Mouse (Mus musculus) heart, embryonic 11.5 days (tissue): ENCODE data around the gene Lnpk. TPM values are rescaled to one million over a fixed set of nuclear protein-coding genes. Genes with fewer than 3 reads are reported as not detected.

Source experiments
- ATAC-seq: fragments of 200-750 bp; cut with Nextera tagmentation; replicated peaks from 2 replicates; pipeline ENCODE4 v1.8.0; 2017; ENCODE audit warnings: moderate library complexity; ENCODE audit not compliant: insufficient number of reproducible peaks, low FRiP score, low TSS enrichment
- H3K27ac ChIP-seq: fragments of 300-500 bp; sonication (generic); 2 replicates; pipeline ENCODE4 v1.5.1; 2014; ENCODE audit warnings: mild to moderate bottlenecking, low read depth, low read length
- H3K27me3 ChIP-seq: fragments of 300-500 bp; sonication (generic); 2 replicates; pipeline ENCODE4 v1.6.1; 2014; ENCODE audit warnings: mild to moderate bottlenecking, low read length, mixed read lengths; ENCODE audit not compliant: control insufficient read depth, insufficient read depth
- H3K36me3 ChIP-seq: fragments of 300-500 bp; sonication (generic); 2 replicates; pipeline ENCODE4 v1.6.1; 2014; ENCODE audit warnings: mild to moderate bottlenecking, low read length, moderate library complexity, mixed read lengths; ENCODE audit not compliant: control insufficient read depth, insufficient read depth
- H3K4me1 ChIP-seq: fragments of 300-500 bp; sonication (generic); 2 replicates; pipeline ENCODE4 v1.6.1; 2014; ENCODE audit warnings: low read length; ENCODE audit not compliant: control insufficient read depth, insufficient read depth
- H3K4me2 ChIP-seq: fragments of 300-500 bp; sonication (generic); 2 replicates; pipeline ENCODE4 v1.6.1; 2014; ENCODE audit warnings: mild to moderate bottlenecking, moderate library complexity
- H3K4me3 ChIP-seq: fragments of 300-500 bp; sonication (generic); 2 replicates; pipeline ENCODE4 v1.5.1; 2014; ENCODE audit warnings: low read depth, low read length
- H3K9ac ChIP-seq: fragments of 300-500 bp; sonication (generic); 2 replicates; pipeline ENCODE4 v1.6.1; 2014; ENCODE audit warnings: mild to moderate bottlenecking, low read depth, low read length, moderate library complexity
- H3K9me3 ChIP-seq: fragments of 300-500 bp; sonication (generic); replicated peaks from 2 replicates; pipeline ENCODE4 v1.6.1; 2016; ENCODE audit warnings: low read length; ENCODE audit not compliant: control insufficient read depth
- WGBS: fragments of 180-500 bp; shearing (Covaris S2); extraction: QIAGEN DNeasy Blood & Tissue Kit; methylation state at CpG from one replicate; pipeline ENCODE4 v1.1.7; 2014; ENCODE audit not compliant: insufficient replicate concordance; 5-methylcytosine and 5-hydroxymethylcytosine counted together
- polyA plus RNA-seq: library from polyadenylated mRNA; unstranded; fragments of >200 nt; fragmentation: Nextera tagmentation; extraction: Ambion mirVana; gene quantifications from 2 replicates; pipeline ENCODE4 v1.2.1, GENCODE M21; 2014

Gene Lnpk
- polyA plus RNA-seq: 23.1 and 31.7 TPM in 2 replicates

- peak within 1 kb of the TSS; percentile 92 for H3K9ac ChIP-seq
- H3K4me1 ChIP-seq: no peaks in the 10 kb centered on the region
- peak; percentile 98 for ATAC-seq
- H3K4me2 ChIP-seq: peak within 1 kb of the TSS; percentile 85
- H3K27me3 ChIP-seq: no peaks in the 10 kb centered on the region
- peak within 1 kb of the TSS; percentile 95 for H3K4me3 ChIP-seq
- WGBS: under 1% methylated on average over 34 of the region's 34 CpGs
- H3K36me3 ChIP-seq: no peaks in the 10 kb centered on the region
- H3K27ac ChIP-seq: peak within 1 kb of the TSS; percentile 84
- H3K9me3 ChIP-seq: no peaks in the 10 kb centered on the region
Observed at GRCm38 (mm10) chr2:74578843-74579489, at the start of gene Lnpk. TSS of gene Lnpk (minus strand) at chr2:74579435.

- H3K4me2 ChIP-seq: no peak overlapping the region
- ATAC-seq: no peak
- H3K4me1 ChIP-seq: no peaks in the 10 kb centered on the region
- H3K9ac ChIP-seq: no peak overlapping the region
- H3K36me3 ChIP-seq: no peaks in the 10 kb centered on the region
- H3K27ac ChIP-seq: no peak overlapping the region
- WGBS: 85% methylated on average over 10 of the region's 10 CpGs
- no peak overlapping the region for H3K4me3 ChIP-seq
- H3K27me3 ChIP-seq: no peaks in the 10 kb centered on the region
- no peaks in the 10 kb centered on the region for H3K9me3 ChIP-seq
Observed at GRCm38 (mm10) chr2:74620368-74620767, 41.1 kb upstream of the Lnpk start.

DNA sequence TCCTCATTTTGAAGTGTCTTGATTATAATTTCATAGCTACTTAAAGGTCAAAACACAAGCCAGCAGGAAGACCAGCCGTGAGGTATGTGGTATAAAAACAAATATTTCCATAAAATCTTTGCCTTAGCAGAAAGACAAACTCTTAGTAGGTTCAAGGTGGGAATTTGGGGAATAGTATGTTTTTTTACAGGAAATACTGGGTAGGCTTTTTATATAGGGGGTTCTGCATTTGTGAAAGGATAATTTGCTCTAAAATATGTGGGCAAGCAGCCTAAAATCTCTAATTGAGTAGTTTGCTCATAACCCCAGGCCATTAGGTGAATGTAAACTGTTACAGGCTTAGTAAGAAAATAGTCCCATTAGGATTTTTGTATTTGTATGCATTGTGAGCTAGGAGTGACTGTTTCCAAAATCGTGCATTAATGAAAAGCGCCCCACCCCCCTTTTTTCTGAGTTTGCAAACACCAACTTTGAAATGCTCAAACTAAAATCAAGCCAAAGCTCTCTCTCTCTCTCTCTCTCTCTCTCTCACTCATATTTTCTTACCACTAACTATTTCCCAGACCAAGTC is 40.5 kb upstream of the Lnpk start:
- H3K4me1 ChIP-seq: no peaks in the 10 kb centered on the region
- H3K27me3 ChIP-seq: no peaks in the 10 kb centered on the region
- no peak overlapping the region for H3K4me3 ChIP-seq
- no peak overlapping the region for H3K27ac ChIP-seq
- no peak for ATAC-seq
- no peak overlapping the region for H3K9ac ChIP-seq
- no peaks in the 10 kb centered on the region for H3K36me3 ChIP-seq
- no peaks in the 10 kb centered on the region for H3K9me3 ChIP-seq
- no peak overlapping the region for H3K4me2 ChIP-seq
- WGBS: 79% methylated on average over 3 of the region's 3 CpGs

- no peak overlapping the region for H3K27ac ChIP-seq
- WGBS: 82% methylated on average over 9 of the region's 9 CpGs
- no peaks in the 10 kb centered on the region for H3K36me3 ChIP-seq
- H3K9ac ChIP-seq: no peak overlapping the region
- ATAC-seq: no peak
- no peaks in the 10 kb centered on the region for H3K27me3 ChIP-seq
- no peak overlapping the region for H3K4me2 ChIP-seq
- H3K4me3 ChIP-seq: no peak overlapping the region
- H3K4me1 ChIP-seq: no peaks in the 10 kb centered on the region
- H3K9me3 ChIP-seq: no peaks in the 10 kb centered on the region
Observed at GRCm38 (mm10) chr2:74617706-74618105, 38.5 kb upstream of the Lnpk start.

DNA sequence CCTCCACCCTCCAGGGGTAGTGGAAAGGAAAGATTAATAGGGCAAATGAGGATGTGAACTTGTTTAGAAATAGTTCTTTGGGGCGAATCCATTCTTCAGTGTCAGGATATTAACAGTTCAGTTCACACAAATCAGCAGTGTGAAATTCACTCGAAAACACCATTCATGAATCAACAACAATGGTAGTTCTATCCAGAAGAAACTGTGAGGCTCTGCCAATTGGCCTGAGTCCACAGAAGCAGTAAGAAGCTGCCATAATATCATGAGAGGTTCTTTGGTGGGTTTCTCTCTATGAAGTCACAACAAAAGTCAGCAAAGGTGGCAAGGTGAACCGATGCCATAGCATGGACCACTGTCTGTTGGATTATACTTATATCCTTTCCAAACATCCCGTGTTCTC is 32.2 kb upstream of the Lnpk start:
- Histone ChIP-seq H3K9ac (no peak overlapping the region), H3K27ac (no peak overlapping the region), H3K4me1 (no peaks in the 10 kb centered on the region), H3K9me3 (no peaks in the 10 kb centered on the region), H3K4me2 (no peak overlapping the region), H3K36me3 (no peaks in the 10 kb centered on the region), H3K4me3 (no peak overlapping the region), H3K27me3 (no peaks in the 10 kb centered on the region)
- no peak for ATAC-seq
- WGBS: 78% methylated on average over 4 of the region's 4 CpGs

GRCm38 (mm10) chr2:74609350-74609749 is 30.1 kb upstream of the Lnpk start:
- Histone ChIP-seq H3K27me3 (no peaks in the 10 kb centered on the region), H3K4me2 (no peak overlapping the region), H3K4me1 (no peaks in the 10 kb centered on the region), H3K9me3 (no peaks in the 10 kb centered on the region), H3K9ac (no peak overlapping the region), H3K27ac (no peak overlapping the region), H3K36me3 (no peaks in the 10 kb centered on the region), H3K4me3 (no peak overlapping the region)
- ATAC-seq: no peak

- no peak overlapping the region for H3K27ac ChIP-seq
- H3K9ac ChIP-seq: no peak overlapping the region
- no peak for ATAC-seq
- no peaks in the 10 kb centered on the region for H3K9me3 ChIP-seq
- no peak overlapping the region for H3K4me3 ChIP-seq
- no peak overlapping the region for H3K4me2 ChIP-seq
- no peaks in the 10 kb centered on the region for H3K27me3 ChIP-seq
- 75% methylated on average over 5 of the region's 5 CpGs for WGBS
- H3K4me1 ChIP-seq: no peaks in the 10 kb centered on the region
- no peaks in the 10 kb centered on the region for H3K36me3 ChIP-seq
Observed at GRCm38 (mm10) chr2:74606087-74606760, 27.0 kb upstream of the Lnpk start.

DNA sequence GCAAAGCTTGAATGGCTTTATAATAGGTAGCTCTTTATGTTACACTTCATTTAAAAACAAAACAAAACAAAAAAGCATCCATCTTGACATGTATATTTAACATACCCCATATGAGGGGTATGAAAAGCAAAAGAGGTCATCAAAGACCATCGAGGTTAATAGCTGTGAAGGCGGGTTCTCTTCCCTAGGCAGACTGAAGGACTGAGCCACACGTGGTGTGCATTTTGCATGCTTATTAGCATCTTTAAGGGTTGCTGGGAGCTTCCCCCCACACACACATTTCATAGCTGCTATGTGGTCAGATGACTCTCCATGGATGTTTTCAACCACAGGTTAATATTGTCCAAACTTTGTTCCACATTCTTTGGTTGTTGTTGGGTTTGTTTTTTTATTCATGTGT is 24.8 kb upstream of the Lnpk start:
- no peaks in the 10 kb centered on the region for H3K36me3 ChIP-seq
- no peak overlapping the region for H3K27ac ChIP-seq
- no peak for ATAC-seq
- H3K9ac ChIP-seq: no peak overlapping the region
- H3K4me1 ChIP-seq: no peaks in the 10 kb centered on the region
- no peaks in the 10 kb centered on the region for H3K27me3 ChIP-seq
- no peaks in the 10 kb centered on the region for H3K9me3 ChIP-seq
- WGBS: 56% methylated on average over 3 of the region's 3 CpGs
- H3K4me2 ChIP-seq: no peak overlapping the region
- H3K4me3 ChIP-seq: no peak overlapping the region

- Histone ChIP-seq H3K4me2 (no peak overlapping the region), H3K36me3 (no peaks in the 10 kb centered on the region), H3K4me1 (no peaks in the 10 kb centered on the region), H3K9ac (no peak overlapping the region), H3K27me3 (no peaks in the 10 kb centered on the region), H3K27ac (no peak overlapping the region), H3K4me3 (no peak overlapping the region), H3K9me3 (no peaks in the 10 kb centered on the region)
- WGBS: 67% methylated on average over 5 of the region's 5 CpGs
- ATAC-seq: no peak
Observed at GRCm38 (mm10) chr2:74602483-74602882, 23.2 kb upstream of the Lnpk start.
